Mouse (Mus musculus) intestine, embryonic 15.5 days (tissue): ENCODE measurements around the gene Cyp2d11. TPM values are rescaled to one million over a fixed set of nuclear protein-coding genes. Genes with fewer than 3 reads are reported as not detected.
"Not testable (repeated sequence)": the region's sequence is repeated elsewhere in the genome, so short reads cannot be mapped to it uniquely, and the experiment has no call there.

ENCODE experiments used
- ATAC-seq: fragments of 200-750 bp; cut with Nextera tagmentation; 2 replicates; pipeline ENCODE4 v1.8.0; 2017; ENCODE audit warnings: moderate TSS enrichment, moderate library complexity
- H3K27ac ChIP-seq: fragments of 300-500 bp; sonication (generic); 2 replicates; pipeline ENCODE4 v1.5.1; 2015; ENCODE audit warnings: mild to moderate bottlenecking, inconsistent platforms
- H3K27me3 ChIP-seq: fragments of 300-500 bp; sonication (generic); replicated peaks from 2 replicates; pipeline ENCODE4 v1.6.1; 2015; ENCODE audit warnings: inconsistent platforms
- H3K36me3 ChIP-seq: fragments of 300-500 bp; sonication (generic); 2 replicates; pipeline ENCODE4 v1.6.1; 2015; ENCODE audit warnings: inconsistent platforms
- H3K4me1 ChIP-seq: fragments of 300-500 bp; sonication (generic); replicated peaks from 2 replicates; pipeline ENCODE4 v1.6.1; 2015; ENCODE audit warnings: inconsistent platforms
- H3K4me2 ChIP-seq: fragments of 300-500 bp; sonication (generic); replicated peaks from 2 replicates; pipeline ENCODE4 v1.6.1; 2015; ENCODE audit warnings: mild to moderate bottlenecking, inconsistent platforms
- H3K4me3 ChIP-seq: fragments of 300-500 bp; sonication (generic); replicated peaks from 2 replicates; pipeline ENCODE4 v1.5.1; 2015; ENCODE audit warnings: inconsistent platforms
- H3K9ac ChIP-seq: fragments of 300-500 bp; sonication (generic); 2 replicates; pipeline ENCODE4 v1.6.1; 2015; ENCODE audit warnings: inconsistent platforms
- H3K9me3 ChIP-seq: fragments of 300-500 bp; sonication (generic); 2 replicates; pipeline ENCODE4 v1.6.1; 2016; ENCODE audit warnings: inconsistent platforms
- WGBS: fragments of 180-500 bp; shearing (Covaris S2); methylation state at CpG from one replicate; pipeline ENCODE4 v1.1.7; 2015; 5-methylcytosine and 5-hydroxymethylcytosine counted together
- polyA plus RNA-seq: library from polyadenylated mRNA; unstranded; fragments of >200 nt; fragmentation: Nextera tagmentation; extraction: Ambion mirVana; gene quantifications from 2 replicates; pipeline ENCODE4 v1.2.1, GENCODE M21; 2015

Gene Cyp2d11
- polyA plus RNA-seq, 1 experiment from 2014 or later: not detected

DNA sequence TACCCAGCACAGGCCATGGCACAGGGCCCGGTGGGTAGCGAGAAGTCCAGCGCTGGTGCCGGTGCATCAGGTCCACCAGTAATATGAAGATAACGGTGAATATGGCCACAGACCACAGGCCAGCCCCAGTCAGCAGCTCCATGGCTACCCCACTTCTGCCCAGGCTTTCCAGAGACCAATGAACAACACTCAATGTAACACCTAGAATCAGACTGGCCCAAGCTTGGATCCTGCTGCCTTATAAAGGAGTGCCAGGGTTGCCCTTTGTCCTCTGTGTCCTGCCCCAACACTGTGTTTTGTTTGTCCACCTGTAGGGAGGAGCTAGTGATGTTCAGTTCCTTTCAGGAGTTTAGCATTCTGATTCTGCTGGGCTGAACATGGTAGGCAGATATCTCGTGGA lies 13.2 kb upstream of the Cyp2d11 start, which contains the start of gene Cyp2d10:
Gene Cyp2d10 (minus strand): TSS at position 215 of the 400 bp plus-strand sequence.
- Histone ChIP-seq H3K27ac (no peak within 1 kb of the TSS), H3K27me3 (no peaks in the 10 kb centered on the region), H3K4me2 (no peak within 1 kb of the TSS), H3K9ac (no peak within 1 kb of the TSS), H3K4me3 (no peak within 1 kb of the TSS), H3K36me3 (no peaks in the 10 kb centered on the region), H3K9me3 (no peaks in the 10 kb centered on the region), H3K4me1 (no peaks in the 10 kb centered on the region)
- ATAC-seq: no peak
- 94% methylated on average over 6 of the region's 6 CpGs for WGBS

DNA sequence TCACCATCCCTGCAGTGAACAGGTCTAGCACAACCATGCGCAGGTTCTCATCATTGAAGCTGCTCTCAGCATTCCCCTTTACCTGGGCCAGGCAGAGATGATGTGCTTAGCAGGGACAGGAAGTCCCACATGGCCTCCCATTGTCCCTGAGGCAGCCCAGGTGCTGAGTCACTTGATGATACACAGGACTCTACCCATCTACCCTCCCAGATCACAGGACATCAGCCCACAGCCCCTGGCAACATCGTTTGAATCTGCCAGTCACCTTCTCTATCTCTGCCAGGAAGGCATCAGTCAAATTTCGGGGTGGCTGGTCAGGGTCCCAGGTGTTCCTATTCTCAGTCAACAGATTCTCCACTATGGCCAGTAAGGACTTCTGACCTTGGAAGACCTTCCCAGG lies 10.3 kb upstream of the Cyp2d11 start:
- Histone ChIP-seq H3K36me3 (no peaks in the 10 kb centered on the region), H3K27me3 (no peaks in the 10 kb centered on the region), H3K9me3 (no peaks in the 10 kb centered on the region), H3K9ac (no peak overlapping the region), H3K27ac (no peak overlapping the region), H3K4me1 (no peaks in the 10 kb centered on the region), H3K4me3 (no peak overlapping the region), H3K4me2 (no peak overlapping the region)
- 91% methylated on average over 3 of the region's 3 CpGs for WGBS
- no peak for ATAC-seq

DNA sequence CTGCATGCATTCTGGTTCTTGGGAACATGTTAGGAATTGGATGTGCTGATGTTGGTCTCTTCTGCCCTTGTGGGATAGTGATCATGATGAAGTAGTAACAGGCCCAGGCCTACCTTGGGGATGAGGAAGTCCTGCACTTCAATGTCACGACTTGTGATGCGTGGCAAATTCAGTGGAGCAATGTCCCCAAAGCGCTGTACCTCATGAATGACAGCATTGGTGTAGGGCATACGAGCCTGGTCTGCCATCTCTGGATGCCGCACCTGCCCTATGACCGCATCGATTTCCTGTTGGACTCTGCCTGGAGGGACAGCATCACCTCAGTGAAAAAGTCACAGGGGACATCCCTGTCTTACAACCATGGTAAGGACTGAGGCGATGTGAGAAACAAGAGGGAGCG lies 9.8 kb upstream of the Cyp2d11 start:
- Histone ChIP-seq H3K4me1 (no peaks in the 10 kb centered on the region), H3K4me2 (no peak overlapping the region), H3K9ac (no peak overlapping the region), H3K27ac (no peak overlapping the region), H3K27me3 (no peaks in the 10 kb centered on the region), H3K36me3 (no peaks in the 10 kb centered on the region), H3K9me3 (no peaks in the 10 kb centered on the region), H3K4me3 (no peak overlapping the region)
- WGBS: 93% methylated on average over 9 of the region's 9 CpGs
- ATAC-seq: no peak

DNA sequence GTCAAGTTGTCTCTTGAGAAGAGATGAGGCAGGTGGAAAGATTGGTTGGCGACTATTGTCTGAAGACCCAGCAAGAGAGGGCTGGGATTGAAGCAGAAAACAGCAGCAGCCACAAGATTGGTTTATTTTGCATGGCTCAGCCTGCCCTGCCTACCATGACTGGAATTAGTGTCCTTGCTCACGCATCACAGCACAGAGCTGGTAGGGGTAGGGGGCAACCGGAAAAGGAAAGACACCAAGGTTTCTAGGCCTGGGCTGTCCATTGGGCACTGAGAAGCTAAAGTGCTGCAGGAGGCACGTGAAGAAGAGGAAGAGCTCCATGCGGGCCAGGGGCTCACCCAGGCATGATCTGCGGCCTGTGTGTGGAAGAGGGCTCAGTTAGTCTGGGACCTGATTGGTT lies 8.9 kb upstream of the Cyp2d11 start:
- no peak overlapping the region for H3K4me2 ChIP-seq
- WGBS: 84% methylated on average over 6 of the region's 6 CpGs
- H3K4me3 ChIP-seq: no peak overlapping the region
- H3K9ac ChIP-seq: no peak overlapping the region
- no peak for ATAC-seq
- no peaks in the 10 kb centered on the region for H3K9me3 ChIP-seq
- no peaks in the 10 kb centered on the region for H3K4me1 ChIP-seq
- no peaks in the 10 kb centered on the region for H3K36me3 ChIP-seq
- no peaks in the 10 kb centered on the region for H3K27me3 ChIP-seq
- H3K27ac ChIP-seq: no peak overlapping the region

DNA sequence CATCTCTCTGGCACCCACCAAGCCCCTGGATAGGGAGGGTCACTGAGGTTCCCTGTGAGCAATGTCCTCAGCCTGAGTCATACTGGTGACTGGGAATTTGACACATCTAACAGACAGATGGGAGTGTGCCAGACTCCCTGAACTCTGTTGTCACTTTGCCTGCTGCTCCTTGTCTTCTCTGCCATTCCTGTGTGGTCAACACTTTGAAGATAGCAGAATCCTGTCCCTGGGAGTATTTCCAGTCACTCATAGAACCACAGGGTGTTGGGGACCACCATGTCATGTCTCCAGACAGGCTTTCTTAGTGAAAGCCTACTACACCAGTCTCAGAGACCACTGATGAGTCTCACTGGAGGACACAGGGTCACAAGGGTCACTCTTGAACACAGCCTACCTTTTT lies 8.3 kb upstream of the Cyp2d11 start:
- Histone ChIP-seq H3K9ac (no peak overlapping the region), H3K4me1 (no peaks in the 10 kb centered on the region), H3K27me3 (no peaks in the 10 kb centered on the region), H3K4me3 (no peak overlapping the region), H3K4me2 (no peak overlapping the region), H3K27ac (no peak overlapping the region), H3K9me3 (no peaks in the 10 kb centered on the region), H3K36me3 (no peaks in the 10 kb centered on the region)
- no peak for ATAC-seq

DNA sequence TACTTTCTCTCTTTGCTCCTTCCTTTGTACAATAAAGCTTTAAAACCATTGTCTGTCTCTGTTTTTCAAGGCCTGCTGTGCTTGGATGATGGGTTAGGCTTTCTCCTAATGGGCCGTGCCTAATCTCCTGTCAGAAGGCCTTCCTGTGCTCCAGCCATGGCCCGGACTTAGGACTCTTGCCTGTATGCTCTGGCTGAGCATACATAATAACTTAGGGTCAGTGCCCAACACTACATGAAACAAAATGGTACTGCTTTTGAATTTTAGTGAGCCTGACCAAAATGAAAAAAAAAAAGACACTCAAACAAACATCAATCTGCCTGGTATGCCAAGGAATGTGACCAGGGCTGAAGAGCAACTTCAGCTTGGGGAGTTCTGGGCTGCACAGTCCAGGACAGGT lies 7.7 kb upstream of the Cyp2d11 start:
- Histone ChIP-seq H3K9ac (no peak overlapping the region), H3K4me1 (no peaks in the 10 kb centered on the region), H3K27me3 (no peaks in the 10 kb centered on the region), H3K9me3 (no peaks in the 10 kb centered on the region), H3K36me3 (no peaks in the 10 kb centered on the region), H3K27ac (no peak overlapping the region), H3K4me3 (no peak overlapping the region), H3K4me2 (no peak overlapping the region)
- no peak for ATAC-seq
- 62% methylated on average over 2 of the region's 2 CpGs for WGBS

DNA sequence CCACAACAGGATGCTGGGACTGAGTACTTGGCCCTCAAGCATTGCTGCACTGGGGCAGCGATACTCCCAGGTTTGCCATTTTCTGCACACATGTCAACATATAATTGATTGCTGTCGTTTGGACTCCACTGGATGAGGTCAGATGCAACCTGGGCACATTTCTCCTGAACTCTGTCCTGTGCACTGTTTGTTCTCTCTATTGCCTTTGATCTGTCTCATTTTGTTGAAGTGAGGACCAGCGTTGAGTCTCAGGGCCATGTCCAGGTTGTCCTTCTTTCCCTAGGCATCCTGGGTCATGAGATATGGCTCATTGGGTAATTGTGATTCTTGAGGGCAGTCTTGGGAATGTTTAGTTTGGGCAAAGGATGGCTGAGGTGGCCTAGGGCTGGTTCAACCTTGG lies 2.1 kb upstream of the Cyp2d11 start:
- ATAC-seq, H3K9ac ChIP-seq, H3K9me3 ChIP-seq, H3K27ac ChIP-seq, H3K4me2 ChIP-seq, H3K36me3 ChIP-seq, H3K4me1 ChIP-seq, H3K4me3 ChIP-seq, H3K27me3 ChIP-seq: not testable (repeated sequence)
- WGBS: 62% methylated on average over 3 of the region's 3 CpGs

DNA sequence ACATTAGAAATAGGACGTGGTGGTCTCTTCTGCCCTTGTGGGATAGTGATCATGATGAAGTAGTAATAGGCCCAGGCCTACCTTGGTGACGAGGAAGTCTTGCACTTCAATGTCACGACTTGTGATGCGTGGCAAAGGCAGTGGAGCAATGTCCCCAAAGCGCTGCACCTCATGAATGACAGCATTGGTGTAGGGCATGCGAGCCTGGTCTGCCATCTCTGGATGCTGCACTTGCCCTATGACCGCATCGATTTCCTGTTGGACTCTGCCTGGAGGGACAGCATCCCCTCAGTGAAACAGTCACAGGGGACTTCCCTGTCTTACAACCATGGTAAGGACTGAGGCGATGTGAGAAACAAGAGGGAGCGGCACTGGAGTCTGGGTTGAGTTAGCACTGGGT lies 3.9 kb downstream of the Cyp2d11 start:
- not testable (repeated sequence) for H3K27me3 ChIP-seq, H3K4me1 ChIP-seq, H3K9me3 ChIP-seq, H3K4me2 ChIP-seq, H3K27ac ChIP-seq, H3K9ac ChIP-seq, ATAC-seq, H3K36me3 ChIP-seq, H3K4me3 ChIP-seq
- WGBS: 94% methylated on average over 10 of the region's 10 CpGs

DNA sequence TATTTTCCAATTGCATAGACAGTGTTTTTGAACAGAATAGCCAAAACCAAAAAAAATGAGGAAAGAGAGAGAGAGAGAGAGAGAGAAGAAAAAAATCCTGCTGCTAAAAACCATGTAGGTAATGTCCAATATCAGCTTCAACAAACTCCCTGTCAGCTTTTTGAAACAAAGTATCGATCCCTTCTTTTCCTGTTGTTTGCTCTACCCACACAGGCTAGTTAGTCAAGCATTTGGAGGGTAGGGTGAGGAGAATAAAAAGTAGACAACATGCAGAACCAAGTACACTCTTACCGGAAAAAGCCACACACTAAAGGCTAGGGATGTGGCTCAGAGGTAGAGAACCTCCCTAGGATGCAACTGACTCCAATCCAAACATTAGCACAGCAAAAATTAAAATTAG lies 8.1 kb downstream of the Cyp2d11 start:
- H3K27ac ChIP-seq: no peak overlapping the region
- no peaks in the 10 kb centered on the region for H3K9me3 ChIP-seq
- 87% methylated on average over 2 of the region's 2 CpGs for WGBS
- H3K4me2 ChIP-seq: no peak overlapping the region
- no peaks in the 10 kb centered on the region for H3K4me1 ChIP-seq
- no peak for ATAC-seq
- H3K9ac ChIP-seq: no peak overlapping the region
- H3K27me3 ChIP-seq: no peaks in the 10 kb centered on the region
- no peak overlapping the region for H3K4me3 ChIP-seq
- no peaks in the 10 kb centered on the region for H3K36me3 ChIP-seq

DNA sequence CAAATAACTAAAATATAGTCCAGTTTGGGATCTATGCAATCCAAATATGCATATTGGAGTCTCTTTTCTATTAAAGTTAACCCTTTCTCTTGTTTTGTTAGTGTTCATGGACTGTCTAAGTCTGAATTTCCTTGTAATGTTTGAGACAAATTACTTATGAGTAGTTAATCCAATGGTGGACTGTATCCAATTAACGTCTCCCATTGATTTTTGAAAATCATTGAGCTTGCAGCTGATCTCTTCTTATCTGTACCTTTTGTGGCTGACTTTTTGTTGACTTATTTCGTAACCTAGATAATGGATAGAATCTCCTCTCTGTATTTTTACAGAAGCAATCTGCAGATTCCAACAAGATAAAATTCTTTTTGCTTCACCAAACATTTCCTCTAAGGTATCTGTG lies 11.4 kb downstream of the Cyp2d11 start:
- no peak overlapping the region for H3K9ac ChIP-seq
- no peak overlapping the region for H3K27ac ChIP-seq
- ATAC-seq: no peak
- no peak overlapping the region for H3K4me3 ChIP-seq
- H3K27me3 ChIP-seq: no peaks in the 10 kb centered on the region
- H3K36me3 ChIP-seq: no peaks in the 10 kb centered on the region
- WGBS: 86% methylated on average over 2 of the region's 2 CpGs
- peaks cover 16% of the 10 kb centered on the region for H3K4me1 ChIP-seq
- no peaks in the 10 kb centered on the region for H3K9me3 ChIP-seq
- H3K4me2 ChIP-seq: no peak overlapping the region

DNA sequence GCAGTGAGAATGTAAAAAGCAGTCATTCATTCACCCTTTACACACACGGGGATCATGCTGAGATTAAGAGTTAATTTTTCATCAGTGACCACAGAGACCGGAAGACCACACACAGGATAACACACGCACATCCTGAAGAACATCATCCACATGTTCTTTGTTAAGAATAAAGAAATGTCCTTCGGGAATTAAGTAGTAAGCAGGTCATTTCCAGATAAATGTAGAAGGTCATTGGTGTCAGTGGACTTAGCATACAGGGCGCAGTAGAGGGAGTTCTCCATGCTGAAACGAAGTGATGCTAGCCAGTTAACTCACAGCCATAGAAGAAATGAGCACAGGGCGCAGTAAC lies 13.1 kb downstream of the Cyp2d11 start:
- H3K4me2 ChIP-seq: peak overlapping the region; percentile 86
- peaks cover 18% of the 10 kb centered on the region for H3K4me1 ChIP-seq
- H3K9ac ChIP-seq: peak overlapping the region; percentile 33; the same call in 1 of the 2 replicates
- H3K9me3 ChIP-seq: no peaks in the 10 kb centered on the region
- no peak for ATAC-seq
- H3K27ac ChIP-seq: peak overlapping the region; percentile 32; the same call in 1 of the 2 replicates
- H3K36me3 ChIP-seq: no peaks in the 10 kb centered on the region
- H3K4me3 ChIP-seq: peak overlapping the region; percentile 45
- 30% methylated on average over 7 of the region's 7 CpGs for WGBS
- no peaks in the 10 kb centered on the region for H3K27me3 ChIP-seq

DNA sequence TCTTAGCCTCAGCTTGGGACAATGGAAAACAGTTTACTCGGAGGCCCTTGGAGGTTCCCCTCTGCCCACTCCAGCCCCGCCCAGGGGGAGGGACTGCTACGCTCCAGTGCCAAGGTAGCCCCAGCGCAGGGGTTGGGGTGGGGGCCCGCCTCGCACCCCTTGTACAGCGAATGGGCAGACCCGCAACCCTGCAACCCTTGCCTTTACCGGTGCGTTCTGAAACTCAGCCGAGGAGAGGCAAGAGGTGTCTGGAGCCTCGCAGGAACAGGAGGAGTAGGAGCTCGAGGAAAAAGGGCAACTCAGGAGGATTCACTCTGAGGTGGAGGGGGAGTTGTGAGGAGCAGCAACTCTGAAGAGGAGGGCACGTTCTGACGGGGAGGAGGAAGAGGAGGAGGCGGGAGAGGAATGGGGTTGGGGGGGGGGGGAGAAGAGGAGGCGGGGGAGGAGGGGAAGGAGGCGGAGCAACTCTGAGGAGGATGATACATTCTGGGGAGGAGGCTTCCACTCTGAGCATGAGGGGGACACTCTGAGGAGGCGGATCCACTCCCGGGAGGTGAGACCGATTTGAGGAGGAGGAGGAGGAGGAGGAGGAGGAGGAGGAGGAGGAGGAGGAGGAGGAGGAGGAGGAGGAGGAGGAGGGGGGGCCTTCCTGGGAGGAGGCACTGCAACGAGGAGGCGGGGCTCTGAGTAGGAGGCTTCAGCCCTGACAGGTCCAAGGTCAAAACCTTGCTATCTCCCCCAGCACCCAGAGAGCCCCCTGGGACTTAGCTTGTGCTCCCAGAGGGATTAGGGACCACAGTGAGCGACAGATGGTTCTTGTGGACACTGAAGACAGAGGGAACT lies 13.7 kb downstream of the Cyp2d11 start, which contains the start of gene Cyp2d22:
Gene Cyp2d22 (minus strand): TSS at position 390 of the 843 bp plus-strand sequence.
- no peaks in the 10 kb centered on the region for H3K9me3 ChIP-seq
- peaks cover 18% of the 10 kb centered on the region for H3K4me1 ChIP-seq
- peak within 1 kb of the TSS; percentile 52 for H3K9ac ChIP-seq
- H3K36me3 ChIP-seq: no peaks in the 10 kb centered on the region
- H3K27me3 ChIP-seq: no peaks in the 10 kb centered on the region
- H3K4me2 ChIP-seq: peak within 1 kb of the TSS; percentile 86
- peak within 1 kb of the TSS; percentile 45 for H3K4me3 ChIP-seq
- peak; percentile 84 for ATAC-seq
- H3K27ac ChIP-seq: peak within 1 kb of the TSS; percentile 86
- 2% methylated on average over 18 of the region's 24 CpGs for WGBS

DNA sequence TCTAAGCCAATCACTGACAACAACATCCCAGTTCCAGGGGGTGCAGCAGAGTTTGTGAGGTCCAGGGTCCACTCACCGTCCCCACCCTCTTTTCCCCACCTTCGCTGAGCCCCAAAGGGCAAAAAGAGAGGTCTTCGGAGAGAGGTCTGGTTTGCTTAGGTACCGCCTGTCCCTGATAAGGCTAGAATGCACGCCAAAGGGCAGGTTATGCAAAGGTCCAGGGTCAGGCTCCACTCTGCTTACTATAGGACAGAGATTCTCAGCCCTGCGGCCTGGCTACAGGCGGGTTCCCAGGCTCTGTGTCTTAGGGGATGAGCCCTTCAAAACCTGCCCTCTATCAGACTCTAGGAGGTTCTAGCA lies 14.3 kb downstream of the Cyp2d11 start:
- Histone ChIP-seq H3K36me3 (no peaks in the 10 kb centered on the region), H3K9me3 (no peaks in the 10 kb centered on the region), H3K4me1 (peaks cover 18% of the 10 kb centered on the region), H3K9ac (peak overlapping the region; percentile 52), H3K4me3 (peak overlapping the region; percentile 45), H3K27me3 (no peaks in the 10 kb centered on the region), H3K4me2 (peak overlapping the region; percentile 86), H3K27ac (peak overlapping the region; percentile 86)
- ATAC-seq: peak; percentile 80
- WGBS: 14% methylated on average over 7 of the region's 7 CpGs
